9 mouse cellular contexts compared by ENCODE assay signal in the genomic region with DNA sequence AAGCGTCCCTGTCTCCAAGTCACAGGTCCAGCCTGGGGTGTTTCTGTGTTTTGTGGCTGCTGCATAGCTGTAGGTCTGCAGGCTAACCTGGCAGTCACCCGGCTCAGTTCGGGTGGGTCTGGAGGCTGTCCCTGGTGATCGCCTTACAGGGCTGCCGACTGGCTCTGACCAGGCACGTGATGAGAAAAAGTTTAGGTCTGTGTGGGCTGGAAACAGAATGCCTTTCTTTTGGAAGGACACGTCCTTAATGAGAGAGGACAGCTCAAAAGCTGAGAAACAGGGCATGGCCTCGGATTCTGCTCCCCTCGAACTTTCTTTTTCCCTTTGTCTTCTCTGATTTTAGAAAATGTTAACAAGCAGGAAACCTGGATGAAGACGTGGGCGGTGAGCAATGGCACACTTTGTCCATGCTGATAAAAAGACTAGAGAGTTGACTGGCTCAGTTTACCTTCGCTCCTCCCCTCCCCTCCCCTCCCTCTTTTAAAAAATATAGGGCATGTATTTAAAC. TPM values are rescaled to one million over a fixed set of nuclear protein-coding genes. Genes with fewer than 3 reads are reported as not detected.
A peak's percentile ranks its signal among the peaks of the same experiment; 100 is the strongest.
DNase-seq lines count a peak whose midpoint lies in the region; ATAC-seq and TF ChIP-seq lines count a peak whose summit lies in the region.
"Had no signal": no experiment of that assay in that cellular context is flagged by ENCODE, and none has a peak within 500 bp of the region (broad histone marks: within the 10 kb centered on the region; RNA-seq: fewer than 3 reads in every experiment).

TSS of gene Gm12248 (minus strand) at position 114 of the 508 bp plus-strand sequence.

- peak; percentile 50; the same call in 1 of the 2 replicates for ATAC-seq in intestine, postnatal 0 days
- ATAC-seq in lung, embryonic 14.5 days (ENCODE audit: insufficient read depth), result peak; percentile 79

- H3K27ac ChIP-seq in intestine, postnatal 0 days (ENCODE audit: low read depth, low read length), result no peak within 1 kb of the TSS
- H3K27ac ChIP-seq in lung, embryonic 14.5 days (ENCODE audit: low read depth), result no peak within 1 kb of the TSS

- no peaks in the 10 kb centered on the region for H3K36me3 ChIP-seq in intestine, postnatal 0 days (ENCODE audit: control insufficient read depth, insufficient read depth)
- no peaks in the 10 kb centered on the region for H3K36me3 ChIP-seq in lung, embryonic 14.5 days (ENCODE audit: insufficient read depth)

- no peak for TF ChIP-seq CTCF in intestine, postnatal 0 days (IDR thresholded peaks at IDR 0.05; ENCODE audit: low read depth)
- no peak for TF ChIP-seq CTCF in lung, embryonic 14.5 days (IDR thresholded peaks at IDR 0.05; ENCODE audit: low read depth)

- no peaks in the 10 kb centered on the region for H3K9me3 ChIP-seq in intestine, postnatal 0 days (ENCODE audit: control insufficient read depth)
- H3K9me3 ChIP-seq in lung, embryonic 14.5 days (ENCODE audit: low read depth, low read length), result no peaks in the 10 kb centered on the region

- H3K4me1 ChIP-seq in intestine, postnatal 0 days (replicated peaks; ENCODE audit: control insufficient read depth, insufficient read depth, low read length), result no peaks in the 10 kb centered on the region
- H3K4me1 ChIP-seq in lung, embryonic 14.5 days (ENCODE audit: insufficient read depth), result no peaks in the 10 kb centered on the region

- peak within 1 kb of the TSS; percentile 60 for H3K4me2 ChIP-seq in intestine, postnatal 0 days (replicated peaks; ENCODE audit: low read depth)
- peak within 1 kb of the TSS; percentile 51 for H3K4me2 ChIP-seq in lung, embryonic 14.5 days

- H3K9ac ChIP-seq in intestine, postnatal 0 days (ENCODE audit: low read depth, low read length), result no peak within 1 kb of the TSS
- 0 out of 2 replicates have a peak within 1 kb of the TSS, but pooled peaks have one; percentile 11 for H3K9ac ChIP-seq in lung, embryonic 14.5 days

- DNase-seq in 416B (ENCODE audit: low read depth), result peak; percentile 55
- DNase-seq in MN1 (ENCODE audit: low spot score), result peak; percentile 58
- DNase-seq in gastrocnemius, adult 8-10 months (ENCODE audit: low spot score in 2 of 2), result peak; percentile 24 to 38
- peak; percentile 54 for DNase-seq in lung, embryonic 14.5 days
- peak; percentile 67 for DNase-seq in testis, postnatal 10 days (ENCODE audit: low spot score)
- no peak for DNase-seq in thymus, adult 18-20 months
- no peak for DNase-seq in cerebellum, adult 9-10 months

- peak within 1 kb of the TSS; percentile 16; the same call in 1 of the 2 replicates for H3K4me3 ChIP-seq in intestine, postnatal 0 days (ENCODE audit: low read depth, low read length)
- H3K4me3 ChIP-seq in lung, embryonic 14.5 days (ENCODE audit: low read depth, low read length), result no peak within 1 kb of the TSS; the same call in 1 of the 2 replicates

- 23% methylated on average over 12 of the region's 12 CpGs for WGBS in intestine, postnatal 0 days
- WGBS in lung, embryonic 14.5 days, result 11% methylated on average over 12 of the region's 12 CpGs

- no peaks in the 10 kb centered on the region for H3K27me3 ChIP-seq in intestine, postnatal 0 days (replicated peaks; ENCODE audit: control insufficient read depth, insufficient read depth, low read length)
- H3K27me3 ChIP-seq in lung, embryonic 14.5 days (ENCODE audit: insufficient read depth, low read length), result 0 out of 2 replicates have a peak, but pooled peaks cover 4% of the 10 kb centered on the region

RNA-seq across cellular contexts. Expression of gene Gm12248, which starts in this region (rescaled TPM):
- not detected for total RNA-seq in gastrocnemius, adult 8-10 months (2022)
- polyA plus RNA-seq in intestine, postnatal 0 days (2015; fragmentation: Nextera tagmentation; extraction: Ambion mirVana), result not detected in 2 replicates
- not detected in 2 replicates for polyA plus RNA-seq in lung, embryonic 14.5 days (2014; fragmentation: Nextera tagmentation; extraction: Ambion mirVana)
- total RNA-seq: gastrocnemius, postnatal 36 days had no signal

Comparison
In these comparisons a context has a peak if more than half of its experiments do, and no peak if none do; other contexts are left out.
1. Peak in DNase-seq in gastrocnemius, adult 8-10 months; RNA of the gene not detected or under 1 TPM.
2. Peak in ATAC-seq, H3K4me3 ChIP-seq and H3K4me2 ChIP-seq in intestine, postnatal 0 days; RNA of the gene not detected or under 1 TPM.
3. Peak in DNase-seq, ATAC-seq, H3K9ac ChIP-seq and H3K4me2 ChIP-seq in lung, embryonic 14.5 days; RNA of the gene not detected or under 1 TPM.
4. DNase-seq: peak in 416B (single experiment), MN1 (single experiment) and testis, postnatal 10 days (single experiment); none in thymus, adult 18-20 months (0 of 2) and cerebellum, adult 9-10 months (single experiment).